Mouse (Mus musculus) ES-Bruce4 (cell line): ENCODE results near the gene Akr1b7.

Source experiments
- CTCF ChIP-seq: IDR thresholded peaks from one replicate; pipeline ENCODE4 v1.8.1; 2011; ENCODE audit warnings: low read depth, low read length
- EP300 ChIP-seq: IDR thresholded peaks from 2 replicates; pipeline ENCODE4 v1.6.1; 2011; ENCODE audit warnings: low read depth, low read length; ENCODE audit not compliant: insufficient read depth
- POLR2A ChIP-seq: IDR thresholded peaks from one replicate; pipeline ENCODE4 v1.8.1; 2011; ENCODE audit warnings: low read length; ENCODE audit not compliant: insufficient read depth

DNA sequence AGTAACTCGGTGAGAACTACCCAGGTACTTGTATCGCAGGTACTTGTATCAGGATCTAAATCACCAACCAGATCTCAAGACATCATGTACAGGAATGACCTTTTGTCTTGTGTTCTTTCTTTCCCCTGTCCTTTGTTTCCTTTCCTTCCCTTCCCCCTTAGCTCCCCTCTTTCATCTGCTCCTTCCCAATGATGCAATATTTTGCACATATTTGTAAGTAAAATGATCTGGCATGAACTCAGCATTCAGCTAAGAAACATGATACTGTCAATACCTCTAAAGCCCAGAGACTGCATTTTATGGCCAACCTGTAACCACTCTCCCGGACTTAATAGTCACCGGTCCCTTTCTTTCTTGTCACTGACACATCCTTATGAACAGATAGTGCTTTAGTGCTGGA lies 51.4 kb downstream of the Akr1b7 start:
- TF ChIP-seq CTCF (no peak), EP300 (no peak), POLR2A (no peak)
